In the genomic region with DNA sequence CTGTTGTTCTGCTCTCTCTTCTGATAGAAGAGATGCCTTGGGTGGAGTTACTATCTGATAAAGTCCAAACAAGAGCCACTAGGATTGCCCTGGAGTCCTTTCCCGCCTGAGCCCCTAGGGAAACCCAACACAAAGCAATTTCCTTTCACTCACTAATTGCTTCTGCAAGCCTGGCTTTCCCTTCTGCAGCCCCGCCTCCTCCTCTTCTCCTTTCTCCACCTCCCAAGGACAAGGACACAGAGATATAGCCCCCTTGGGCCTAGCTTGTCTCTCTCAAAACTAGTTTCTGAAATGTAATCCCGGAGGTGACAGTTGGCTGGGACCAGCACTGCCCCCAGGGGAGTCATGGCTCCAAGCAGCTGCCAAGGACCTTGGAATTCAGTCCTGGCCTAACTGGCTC, we compare ENCODE assay signal across 12 mouse cellular contexts.
DNase-seq lines count a peak whose midpoint lies in the region; ATAC-seq lines count a peak whose summit lies in the region.
"Had no signal": no experiment of that assay in that cellular context is flagged by ENCODE, and none has a peak within 500 bp of the region (broad histone marks: within the 10 kb centered on the region; RNA-seq: fewer than 3 reads in every experiment).

No protein-coding gene starts in this region.

- H3K36me3 ChIP-seq in heart, embryonic 11.5 days (ENCODE audit: control insufficient read depth, insufficient read depth, low read length), result no peaks in the 10 kb centered on the region
- H3K36me3 ChIP-seq in embryonic facial prominence, embryonic 14.5 days (ENCODE audit: control insufficient read depth, insufficient read depth, low read length), result no peaks in the 10 kb centered on the region
- H3K36me3 ChIP-seq: kidney, embryonic 15.5 days; liver, embryonic 12.5 days had no signal

- no peak overlapping the region for H3K4me2 ChIP-seq in heart, embryonic 11.5 days
- H3K4me2 ChIP-seq in embryonic facial prominence, embryonic 14.5 days (ENCODE audit: low read depth, low read length), result no peak overlapping the region
- H3K4me2 ChIP-seq: kidney, embryonic 15.5 days; liver, embryonic 12.5 days had no signal

- no peak for ATAC-seq in heart, embryonic 11.5 days (replicated peaks; ENCODE audit: insufficient number of reproducible peaks, low FRiP score, low TSS enrichment)
- peak; percentile 75; the same call in 1 of the 2 replicates for ATAC-seq in embryonic facial prominence, embryonic 14.5 days (ENCODE audit: low read depth)
- ATAC-seq: liver, embryonic 12.5 days had no signal

- no peak overlapping the region for H3K9ac ChIP-seq in heart, embryonic 11.5 days (ENCODE audit: low read depth, low read length)
- no peak overlapping the region for H3K9ac ChIP-seq in embryonic facial prominence, embryonic 14.5 days (ENCODE audit: low read depth, low read length)
- H3K9ac ChIP-seq: kidney, embryonic 15.5 days; liver, embryonic 12.5 days had no signal

- no peak overlapping the region for H3K27ac ChIP-seq in heart, embryonic 11.5 days (ENCODE audit: low read depth, low read length)
- H3K27ac ChIP-seq in embryonic facial prominence, embryonic 14.5 days (replicated peaks; ENCODE audit: low read depth, low read length), result no peak overlapping the region
- H3K27ac ChIP-seq: kidney, embryonic 15.5 days; liver, embryonic 12.5 days; macrophage; stomach, postnatal 0 days had no signal

- H3K4me1 ChIP-seq in heart, embryonic 11.5 days (ENCODE audit: control insufficient read depth, insufficient read depth, low read length), result peaks cover 4% of the 10 kb centered on the region; the same call in 1 of the 2 replicates
- no peaks in the 10 kb centered on the region for H3K4me1 ChIP-seq in embryonic facial prominence, embryonic 14.5 days (ENCODE audit: control insufficient read depth, insufficient read depth, low read length)
- H3K4me1 ChIP-seq: liver, embryonic 12.5 days had no signal

- no peak overlapping the region for H3K4me3 ChIP-seq in heart, embryonic 11.5 days (ENCODE audit: low read depth, low read length)
- H3K4me3 ChIP-seq in embryonic facial prominence, embryonic 14.5 days (ENCODE audit: low read depth, low read length), result no peak overlapping the region
- H3K4me3 ChIP-seq: kidney, embryonic 15.5 days; liver, embryonic 12.5 days had no signal

- peak; percentile 19 to 59 for DNase-seq in heart, adult 18-20 months
- peak; percentile 25 for DNase-seq in ovary, postnatal 36 days (ENCODE audit: low spot score)
- no peak for DNase-seq in ovary, postnatal 14 days (ENCODE audit: low spot score)
- DNase-seq in embryonic facial prominence, embryonic 14.5 days (ENCODE audit: low spot score), result peak; percentile 47
- peak; percentile 53 for DNase-seq in retina, embryonic 14.5 days (ENCODE audit: low spot score)
- no peak for DNase-seq in kidney, postnatal 4 days
- no peak for DNase-seq in lung, postnatal 25 days (ENCODE audit: low spot score)

- no peaks in the 10 kb centered on the region for H3K9me3 ChIP-seq in heart, embryonic 11.5 days (replicated peaks; ENCODE audit: control insufficient read depth, low read length)
- H3K9me3 ChIP-seq in embryonic facial prominence, embryonic 14.5 days (ENCODE audit: control insufficient read depth, low read length), result no peaks in the 10 kb centered on the region
- H3K9me3 ChIP-seq: kidney, embryonic 15.5 days; liver, embryonic 12.5 days had no signal

- 24% methylated on average over 3 of the region's 3 CpGs for WGBS in heart, embryonic 11.5 days (ENCODE audit: insufficient replicate concordance)
- WGBS in embryonic facial prominence, embryonic 14.5 days, result 20% methylated on average over 3 of the region's 3 CpGs

- H3K27me3 ChIP-seq in heart, embryonic 11.5 days (ENCODE audit: control insufficient read depth, insufficient read depth, low read length), result no peaks in the 10 kb centered on the region
- no peaks in the 10 kb centered on the region for H3K27me3 ChIP-seq in embryonic facial prominence, embryonic 14.5 days (replicated peaks; ENCODE audit: control insufficient read depth, insufficient read depth, low read length)
- H3K27me3 ChIP-seq: liver, embryonic 12.5 days had no signal

Comparison
In these comparisons a context has a peak if more than half of its experiments do, and no peak if none do; other contexts are left out.
1. DNase-seq: peak in heart, adult 18-20 months (2 of 2), ovary, postnatal 36 days (single experiment), embryonic facial prominence, embryonic 14.5 days (single experiment) and retina, embryonic 14.5 days (single experiment); none in ovary, postnatal 14 days (single experiment), kidney, postnatal 4 days (0 of 2) and lung, postnatal 25 days (single experiment).